Mouse (Mus musculus): Measurements from ENCODE around the gene Poc1a. TPM values are rescaled to one million over a fixed set of nuclear protein-coding genes. Genes with fewer than 3 reads are reported as not detected.

Poc1a gene
- polyA plus RNA-seq, 1 experiment: 23.2 TPM

DNA sequence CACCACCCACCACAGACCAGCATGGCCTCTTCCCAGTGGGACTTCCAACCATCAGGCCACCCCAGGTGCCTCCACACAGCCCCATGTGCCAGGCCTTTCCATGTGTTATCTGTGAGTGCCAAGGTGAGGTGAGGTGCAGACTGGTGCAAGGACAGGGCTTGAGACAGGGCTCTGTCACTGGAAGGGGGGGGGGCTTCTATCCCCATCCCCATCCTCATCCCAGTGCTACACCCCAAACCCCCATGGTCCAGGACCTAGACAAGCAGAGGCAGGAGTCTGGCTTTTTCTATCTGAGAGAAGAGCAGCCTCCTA is 75.1 kb downstream of the Poc1a start:
- DNase-seq (ENCODE audit: low read depth, low spot score): no peak

- no peak for DNase-seq (ENCODE audit: low read depth, low spot score)
- 77% methylated on average over 10 of the region's 10 CpGs for WGBS
Measured at GRCm38 (mm10) chr9:106356323-106356844, 75.5 kb downstream of the Poc1a start.

DNA sequence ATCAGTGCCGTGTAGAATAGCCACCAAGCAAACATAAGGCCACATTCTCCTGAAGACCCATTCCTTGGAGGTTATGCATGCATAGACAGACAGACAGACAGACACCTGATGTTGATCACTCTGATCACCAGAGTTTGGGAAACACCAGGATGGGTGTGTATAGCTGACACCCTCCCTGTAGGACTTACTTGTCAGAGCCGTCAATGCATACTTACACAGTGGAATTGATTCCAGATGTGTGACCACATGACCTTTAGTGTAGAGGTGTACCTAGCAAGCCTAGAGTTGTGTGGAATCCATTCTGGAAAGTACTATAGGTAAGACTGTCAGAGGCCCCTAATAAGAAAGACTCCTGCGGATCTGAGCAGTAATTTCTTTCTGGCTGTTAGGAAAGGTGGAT is 76.3 kb downstream of the Poc1a start:
- WGBS: 86% methylated on average over 3 of the region's 3 CpGs
- no peak for DNase-seq (ENCODE audit: low read depth, low spot score)

DNA sequence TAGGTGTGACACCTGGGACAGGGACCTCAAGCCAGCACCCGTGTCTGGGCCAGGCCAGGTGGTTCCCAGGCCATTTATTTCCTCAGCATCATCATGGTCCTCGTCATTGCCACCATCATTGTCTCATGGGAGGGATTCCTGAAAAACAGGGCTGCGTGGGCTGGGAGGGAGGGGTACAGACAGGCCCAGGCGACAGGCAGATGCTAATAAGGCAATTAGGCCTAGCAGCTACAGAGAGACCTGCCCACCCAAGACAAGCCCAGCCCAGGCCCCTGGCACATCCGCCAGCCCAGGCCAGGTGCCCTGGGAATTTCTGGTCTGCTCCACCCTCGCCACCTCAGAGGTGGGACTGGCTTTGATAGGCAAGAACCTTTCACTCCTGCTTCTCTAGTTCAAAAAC is 78.4 kb downstream of the Poc1a start:
- DNase-seq (ENCODE audit: low read depth, low spot score): no peak
- 84% methylated on average over 6 of the region's 6 CpGs for WGBS

DNA sequence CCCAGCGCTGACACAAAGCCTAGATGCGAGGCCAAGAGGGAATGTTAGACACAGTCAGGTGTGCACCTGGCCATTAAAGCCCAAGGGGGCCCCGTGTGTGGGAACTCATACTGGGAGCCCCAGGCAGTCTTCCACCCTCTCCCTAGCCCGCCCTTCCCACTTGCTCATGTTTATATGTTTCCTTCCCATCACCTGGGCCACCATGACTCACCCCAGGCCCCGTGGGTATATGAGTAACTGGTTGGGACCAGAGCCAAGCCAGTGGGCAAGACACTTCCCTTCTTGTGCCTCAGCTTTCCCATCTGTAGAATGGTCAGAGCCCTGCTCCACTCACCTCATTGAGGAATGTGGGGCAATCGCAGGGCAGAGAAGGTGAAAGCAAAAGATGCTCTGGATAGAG is 80.3 kb downstream of the Poc1a start:
- 46% methylated on average over 6 of the region's 6 CpGs for WGBS
- no peak for DNase-seq (ENCODE audit: low read depth, low spot score)

- WGBS: 75% methylated on average over 7 of the region's 7 CpGs
- DNase-seq (ENCODE audit: low read depth, low spot score): no peak
Measured at GRCm38 (mm10) chr9:106365333-106365732, 84.5 kb downstream of the Poc1a start.

DNA sequence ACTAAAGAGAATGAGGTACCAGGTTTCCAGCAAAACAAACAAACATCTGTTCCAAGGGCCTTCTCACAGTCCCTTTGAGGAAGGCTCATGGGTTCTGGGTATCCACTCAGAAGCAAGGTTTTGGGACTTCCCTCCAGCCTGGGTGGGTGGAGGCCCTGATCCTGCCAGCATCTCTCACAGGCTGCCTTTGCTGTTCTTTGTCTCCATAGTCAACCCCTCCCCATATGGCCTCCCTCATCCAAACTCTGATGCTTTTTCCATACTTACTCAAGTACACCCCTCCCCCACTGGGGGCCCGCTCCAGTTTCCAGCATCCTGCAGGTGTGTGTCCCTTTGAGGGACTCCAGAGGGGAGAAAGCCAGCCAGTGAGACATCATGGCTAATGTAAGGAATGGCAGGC is 85.3 kb downstream of the Poc1a start:
- 61% methylated on average over 1 of the region's 1 CpGs for WGBS
- no peak for DNase-seq (ENCODE audit: low read depth, low spot score)

GRCm38 (mm10) chr9:106367001-106367400 is 86.1 kb downstream of the Poc1a start:
- 14% methylated on average over 5 of the region's 5 CpGs for WGBS
- DNase-seq (ENCODE audit: low read depth, low spot score): no peak

GRCm38 (mm10) chr9:106367592-106368111 is 86.8 kb downstream of the Poc1a start:
- under 1% methylated on average over 36 of the region's 36 CpGs for WGBS

DNA sequence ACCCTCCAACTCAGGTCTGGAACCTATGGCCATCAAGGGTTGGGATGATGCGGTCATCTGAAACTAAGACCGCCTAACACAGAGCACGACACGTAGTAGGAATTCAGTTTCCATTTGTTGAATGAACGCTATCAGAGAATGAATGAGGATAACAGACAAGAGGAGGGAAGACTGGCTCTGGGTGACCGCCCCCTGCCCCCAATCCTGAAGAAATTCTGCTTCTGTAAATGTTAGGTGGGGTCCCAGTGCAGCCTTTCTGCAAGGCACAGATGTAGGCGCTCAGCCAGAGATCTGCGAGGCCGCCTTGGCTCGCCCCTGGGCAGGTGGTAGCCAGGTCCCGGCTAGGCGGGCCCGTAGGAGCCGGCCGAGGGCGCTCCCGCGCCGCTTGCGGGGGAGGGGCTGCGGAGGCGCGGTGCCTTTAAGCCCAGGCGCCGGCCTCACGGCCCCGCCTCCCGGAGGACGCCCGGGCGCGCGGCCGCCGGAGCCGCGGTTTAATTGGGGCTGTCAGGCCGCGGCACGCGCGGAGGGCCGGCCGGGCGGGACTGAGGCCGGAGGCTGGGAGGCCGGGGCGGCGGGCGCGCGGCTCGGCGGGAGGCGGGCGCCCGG is 87.4 kb downstream of the Poc1a start, which contains the start of gene Dusp7:
Gene Dusp7, plus strand, starts transcription at position 521 of the 606 bp plus-strand sequence.
- DNase-seq (ENCODE audit: low read depth, low spot score): no peak

More at GRCm38 (mm10) chr9:106367592-106368111, 86.8 kb downstream of the Poc1a start:
- peak; percentile 96 for DNase-seq (ENCODE audit: low read depth, low spot score)

GRCm38 (mm10) chr9:106368831-106369501 is 88.1 kb downstream of the Poc1a start:
- no peak for DNase-seq (ENCODE audit: low read depth, low spot score)

More for the DNA sequence above, 87.4 kb downstream of the Poc1a start, which contains the start of gene Dusp7:
- WGBS: 1% methylated on average over 48 of the region's 57 CpGs

GRCm38 (mm10) chr9:106369801-106370485 is 89.1 kb downstream of the Poc1a start:
- WGBS: 9% methylated on average over 11 of the region's 11 CpGs
- DNase-seq (ENCODE audit: low read depth, low spot score): no peak

More at GRCm38 (mm10) chr9:106368831-106369501, 88.1 kb downstream of the Poc1a start:
- WGBS: 2% methylated on average over 69 of the region's 72 CpGs

- no peak for DNase-seq (ENCODE audit: low read depth, low spot score)
- WGBS: 83% methylated on average over 30 of the region's 30 CpGs
Measured at GRCm38 (mm10) chr9:106370620-106371383, 89.9 kb downstream of the Poc1a start.

DNA sequence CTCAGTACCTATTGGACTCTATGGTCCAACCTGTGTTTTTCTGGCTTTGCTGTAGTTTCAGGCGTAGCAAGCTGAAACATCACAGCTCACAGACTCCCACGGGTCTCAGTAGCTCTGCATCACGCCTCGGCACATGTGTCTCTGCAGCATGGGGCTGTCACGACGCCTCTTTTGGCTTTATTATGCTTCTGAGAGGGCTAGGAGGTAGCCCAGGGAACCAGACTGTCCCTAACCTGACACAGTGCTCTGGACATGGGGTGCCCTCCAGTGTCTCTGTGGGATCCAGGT is 90.5 kb downstream of the Poc1a start:
- WGBS: 61% methylated on average over 6 of the region's 6 CpGs
- no peak for DNase-seq (ENCODE audit: low read depth, low spot score)

DNA sequence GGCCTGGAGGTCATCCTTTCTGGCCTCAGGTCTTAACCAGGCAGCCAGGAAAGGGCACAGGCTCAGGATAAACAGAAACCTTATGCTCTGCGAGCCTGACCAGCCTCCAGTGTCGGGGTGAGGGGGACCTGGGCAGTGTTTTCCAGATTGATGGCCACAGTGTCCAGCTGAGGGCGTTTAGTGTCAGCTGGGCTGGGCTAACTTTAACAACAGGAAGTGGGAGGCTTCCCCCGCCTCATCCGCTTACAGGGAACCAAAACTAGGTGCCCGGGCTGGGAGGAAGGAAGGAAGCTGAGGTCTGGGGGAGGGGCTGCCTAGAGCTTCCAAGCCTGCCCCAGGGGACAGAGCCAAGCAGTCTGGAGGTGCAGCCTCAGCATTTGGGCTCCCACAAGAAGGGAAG is 90.9 kb downstream of the Poc1a start:
- no peak for DNase-seq (ENCODE audit: low read depth, low spot score)
- WGBS: 41% methylated on average over 6 of the region's 6 CpGs

DNA sequence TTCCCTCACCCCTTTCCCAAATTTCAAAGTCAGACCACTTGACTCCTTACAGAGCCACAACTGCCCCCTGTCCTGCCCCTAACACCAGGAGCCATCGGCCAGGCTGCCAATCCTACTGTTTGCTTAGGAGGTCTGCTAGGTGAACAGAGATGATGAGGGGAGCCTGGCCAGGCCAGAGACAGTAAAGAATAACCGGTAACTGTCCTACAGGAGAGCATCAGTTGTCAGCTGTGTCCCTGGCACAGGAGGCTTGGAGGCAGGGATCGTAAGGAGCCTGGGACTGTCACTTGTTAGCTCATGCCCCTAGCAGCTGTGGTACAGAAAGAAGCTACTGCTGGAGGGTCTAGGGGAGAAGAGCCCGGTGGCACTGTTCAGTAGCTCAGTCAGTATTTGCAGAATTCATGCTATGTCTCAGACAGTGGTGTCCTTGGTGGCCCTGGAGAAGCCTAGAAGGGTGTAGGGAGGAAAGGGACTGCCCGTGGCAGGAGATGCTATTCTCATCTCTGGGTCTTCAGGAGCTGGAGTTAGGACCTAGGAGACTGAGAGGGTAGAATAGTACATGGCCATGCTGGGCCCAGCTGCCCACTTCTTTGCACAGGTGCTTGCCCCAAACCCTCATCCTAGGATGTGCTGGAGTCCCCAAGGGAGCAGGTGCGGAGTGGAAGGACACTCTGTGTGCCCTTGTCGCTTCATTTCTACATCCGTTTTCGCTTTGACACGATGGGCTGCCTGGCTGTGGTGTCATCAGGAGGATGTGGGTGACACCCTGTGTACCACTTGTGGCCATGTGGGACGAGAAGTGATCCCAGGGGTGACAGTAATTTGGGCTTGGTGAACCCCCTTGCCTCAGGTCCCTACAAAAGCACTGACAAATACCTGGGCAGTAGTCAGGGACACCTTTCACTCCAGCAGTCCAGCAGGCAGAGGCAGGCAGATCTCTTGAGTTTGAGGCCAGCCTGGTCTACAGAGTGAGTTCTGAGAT is 91.9 kb downstream of the Poc1a start:
- DNase-seq (ENCODE audit: low read depth, low spot score): no peak
- 85% methylated on average over 11 of the region's 11 CpGs for WGBS

DNA sequence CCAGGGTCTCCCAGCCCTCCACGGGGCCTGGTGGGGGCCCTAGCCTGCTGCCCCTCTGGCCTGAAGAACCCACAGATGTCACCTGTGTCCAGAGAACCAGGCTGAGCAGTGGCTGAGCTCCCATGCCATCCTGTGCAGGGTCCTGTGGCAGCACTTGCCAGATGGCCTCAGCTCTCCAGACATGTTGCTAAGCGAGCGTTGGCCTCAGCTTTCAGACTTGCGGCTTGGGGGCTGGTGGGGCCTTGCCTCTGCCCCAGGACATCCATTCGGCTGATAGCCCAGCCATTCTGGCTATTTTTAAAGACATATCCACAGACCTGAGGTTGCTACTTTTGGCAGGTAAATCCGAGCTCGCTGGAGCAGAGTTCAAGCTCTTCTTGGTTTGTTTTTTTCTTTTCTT is 93.1 kb downstream of the Poc1a start:
- no peak for DNase-seq (ENCODE audit: low read depth, low spot score)
- WGBS: 92% methylated on average over 7 of the region's 7 CpGs

DNA sequence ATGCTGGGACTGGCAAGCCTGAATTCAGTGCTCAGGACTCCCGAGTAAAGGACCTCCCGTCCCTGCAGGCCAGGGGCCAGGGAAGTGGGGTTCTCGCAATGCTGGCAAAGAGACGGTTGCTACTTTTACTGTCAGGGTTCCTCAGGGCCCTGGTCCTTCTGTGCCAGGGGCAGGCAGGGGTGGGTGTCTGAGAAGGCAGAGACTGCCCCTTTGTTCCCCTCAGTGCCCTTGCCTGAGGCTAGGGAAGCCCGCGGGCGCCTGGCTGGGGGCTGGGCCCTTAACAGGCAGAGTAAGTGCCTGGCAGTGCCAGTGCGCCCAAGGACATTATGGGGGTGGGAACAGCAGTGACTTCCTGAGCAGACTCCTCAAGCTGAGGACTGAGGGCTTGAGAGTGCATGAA is 96.4 kb downstream of the Poc1a start:
- no peak for DNase-seq (ENCODE audit: low read depth, low spot score)

GRCm38 (mm10) chr9:106378045-106378444 is 97.2 kb downstream of the Poc1a start:
- WGBS: 82% methylated on average over 3 of the region's 3 CpGs
- DNase-seq (ENCODE audit: low read depth, low spot score): no peak

More for the DNA sequence above, 96.4 kb downstream of the Poc1a start:
- WGBS: 86% methylated on average over 8 of the region's 8 CpGs

Data from large intestine, adult 2 months (tissue).